Mouse (Mus musculus): Measurements from ENCODE around the gene Aes. TPM values are rescaled to one million over a fixed set of nuclear protein-coding genes. Genes with fewer than 3 reads are reported as not detected.

Aes gene
- 650 and 761 TPM in 2 replicates for polyA plus RNA-seq (2015; fragmentation: Nextera tagmentation; extraction: Ambion mirVana)

DNA sequence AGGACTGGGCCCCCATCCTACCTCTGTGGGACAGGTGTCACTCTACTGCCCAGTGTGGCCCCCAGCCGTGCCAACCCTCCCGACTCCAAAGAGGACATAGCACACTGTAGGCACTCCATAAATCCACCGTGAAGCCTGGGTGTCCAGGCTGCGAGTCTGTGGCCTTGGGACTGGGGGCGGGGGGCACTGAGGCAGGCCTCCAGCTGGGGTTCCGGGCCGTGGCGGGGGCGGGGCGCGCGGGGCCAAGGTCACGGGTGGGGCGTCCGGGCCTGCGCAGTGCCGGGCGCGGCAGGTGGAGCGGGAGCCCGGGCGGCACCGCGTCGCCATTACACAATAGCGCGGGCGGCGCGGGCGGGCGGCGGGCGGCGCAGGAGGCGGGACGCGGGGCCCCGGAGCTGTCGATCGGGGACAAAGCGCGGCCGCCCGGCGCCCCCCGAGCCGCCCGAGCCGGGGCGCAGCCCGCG lies at the start of gene Aes:
Aes (plus strand) TSS at position 326 of the 464 bp plus-strand sequence.
- no peaks in the 10 kb centered on the region for H3K9me3 ChIP-seq (replicated peaks)
- peak within 1 kb of the TSS; percentile 99 for H3K9ac ChIP-seq
- H3K27me3 ChIP-seq: no peaks in the 10 kb centered on the region
- H3K4me3 ChIP-seq: peak within 1 kb of the TSS; percentile 97
- H3K4me2 ChIP-seq: peak within 1 kb of the TSS; percentile 96
- H3K36me3 ChIP-seq: peaks cover 13% of the 10 kb centered on the region
- WGBS: 0% methylated on average over 31 of the region's 53 CpGs
- H3K4me1 ChIP-seq (replicated peaks): peaks cover 40% of the 10 kb centered on the region
- H3K27ac ChIP-seq: peak within 1 kb of the TSS; percentile 95
- peak; percentile 69 for ATAC-seq (replicated peaks; ENCODE audit: insufficient number of reproducible peaks, insufficient read depth, low FRiP score, low read depth)

DNA sequence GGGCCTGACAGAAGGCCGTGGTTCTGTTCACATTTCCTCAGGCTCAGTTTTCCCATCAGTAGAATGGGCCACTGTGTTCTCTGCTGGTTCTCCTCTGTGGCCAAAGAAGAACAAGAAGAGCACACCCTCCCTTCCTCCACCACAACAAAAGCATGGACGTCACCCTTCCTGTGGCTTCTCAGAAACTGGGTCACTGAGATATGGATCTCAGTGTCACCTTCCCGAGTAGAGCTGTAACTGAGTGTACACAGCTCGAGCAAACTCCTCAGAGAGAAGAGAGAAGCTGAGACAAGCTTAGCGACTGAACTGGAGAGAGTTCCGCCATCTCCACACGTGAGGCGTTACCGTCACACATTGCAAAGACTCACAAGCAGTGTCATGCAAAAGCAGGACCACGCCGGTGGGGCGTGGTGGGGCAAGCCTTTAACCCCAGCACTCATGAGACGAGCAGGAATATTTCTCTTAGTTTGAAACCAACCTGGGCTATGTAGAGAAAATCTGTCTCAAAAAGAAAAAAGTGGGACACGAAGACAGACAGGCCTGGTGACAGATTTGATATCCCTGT lies 49.0 kb upstream of the Aes start:
- 69% methylated on average over 14 of the region's 14 CpGs for WGBS
- H3K36me3 ChIP-seq: no peaks in the 10 kb centered on the region
- H3K4me1 ChIP-seq (replicated peaks): no peaks in the 10 kb centered on the region
- peaks cover 17% of the 10 kb centered on the region for H3K27me3 ChIP-seq
- no peak for ATAC-seq (replicated peaks; ENCODE audit: insufficient number of reproducible peaks, insufficient read depth, low FRiP score, low read depth)
- H3K4me3 ChIP-seq: no peak overlapping the region
- H3K27ac ChIP-seq: no peak overlapping the region
- H3K9ac ChIP-seq: no peak overlapping the region
- no peaks in the 10 kb centered on the region for H3K9me3 ChIP-seq (replicated peaks)
- no peak overlapping the region for H3K4me2 ChIP-seq

DNA sequence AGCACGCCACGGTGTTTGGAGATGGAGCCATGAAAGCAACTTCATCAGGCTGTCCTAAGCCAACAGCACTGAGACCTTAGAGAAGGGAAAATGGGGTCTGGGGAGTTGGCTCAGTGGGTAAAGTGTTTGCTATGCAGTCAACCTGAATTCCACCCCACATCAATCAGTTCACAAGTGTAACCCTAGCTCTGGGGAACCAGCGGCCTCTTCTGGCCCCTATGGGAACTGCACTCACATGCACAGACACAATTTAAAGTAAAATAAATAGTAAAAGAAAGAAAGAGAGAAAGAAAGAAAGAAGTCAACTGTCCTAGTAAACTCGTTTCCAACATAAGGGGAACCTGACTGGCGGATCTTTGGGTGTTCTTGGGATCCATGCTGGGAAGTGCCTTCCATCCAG lies 45.5 kb upstream of the Aes start:
- no peaks in the 10 kb centered on the region for H3K9me3 ChIP-seq (replicated peaks)
- no peak overlapping the region for H3K4me3 ChIP-seq
- no peak overlapping the region for H3K4me2 ChIP-seq
- H3K4me1 ChIP-seq (replicated peaks): no peaks in the 10 kb centered on the region
- H3K9ac ChIP-seq: no peak overlapping the region
- no peak for ATAC-seq (replicated peaks; ENCODE audit: insufficient number of reproducible peaks, insufficient read depth, low FRiP score, low read depth)
- H3K27me3 ChIP-seq: peaks cover 17% of the 10 kb centered on the region
- H3K27ac ChIP-seq: no peak overlapping the region
- WGBS: 79% methylated on average over 5 of the region's 5 CpGs
- no peaks in the 10 kb centered on the region for H3K36me3 ChIP-seq

DNA sequence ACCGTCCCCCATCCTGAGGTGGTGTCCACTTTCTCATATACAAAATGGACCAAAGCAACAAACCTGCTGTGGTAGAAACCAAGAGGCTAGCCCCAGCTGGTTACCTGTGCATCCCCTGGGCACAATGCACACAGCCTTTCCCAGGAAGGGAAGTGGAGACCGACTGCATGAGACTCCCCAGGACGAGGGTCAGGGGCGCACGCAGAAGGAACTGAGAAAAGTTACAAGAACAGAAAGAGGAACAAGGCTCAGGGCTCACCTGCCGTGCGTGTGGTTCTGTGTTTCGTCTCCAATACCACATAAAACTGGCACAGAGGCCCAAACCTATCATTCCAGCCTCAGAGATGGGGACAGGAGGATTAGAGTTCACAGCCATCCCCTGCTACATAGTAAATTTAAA lies 42.1 kb upstream of the Aes start:
- ATAC-seq (replicated peaks; ENCODE audit: insufficient number of reproducible peaks, insufficient read depth, low FRiP score, low read depth): no peak
- no peaks in the 10 kb centered on the region for H3K4me1 ChIP-seq (replicated peaks)
- WGBS: 69% methylated on average over 8 of the region's 8 CpGs
- H3K4me2 ChIP-seq: no peak overlapping the region
- H3K27ac ChIP-seq: no peak overlapping the region
- no peak overlapping the region for H3K9ac ChIP-seq
- H3K36me3 ChIP-seq: no peaks in the 10 kb centered on the region
- peaks cover 7% of the 10 kb centered on the region; the same call in 1 of the 2 replicates for H3K27me3 ChIP-seq
- H3K9me3 ChIP-seq (replicated peaks): no peaks in the 10 kb centered on the region
- H3K4me3 ChIP-seq: no peak overlapping the region

DNA sequence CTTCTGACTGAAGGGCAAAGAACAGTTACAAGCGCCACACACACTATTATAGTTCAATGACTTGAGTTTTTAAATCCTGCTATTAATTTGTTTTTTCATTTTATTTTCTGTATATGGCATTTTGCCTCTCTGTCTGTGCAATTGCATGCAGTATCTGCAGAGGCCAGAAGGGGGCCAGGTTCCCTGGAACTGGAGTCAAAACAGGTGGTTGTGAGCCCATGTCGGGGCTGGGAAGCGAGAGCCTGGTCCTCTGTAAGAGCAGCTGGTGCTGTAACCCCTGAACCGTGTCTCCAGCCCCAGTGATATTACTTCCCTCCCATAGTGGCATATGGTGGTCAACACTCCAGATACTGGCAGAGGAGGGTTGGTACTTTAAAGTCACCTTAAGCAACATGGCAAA lies 40.7 kb upstream of the Aes start:
- no peak overlapping the region for H3K4me3 ChIP-seq
- H3K9me3 ChIP-seq (replicated peaks): no peaks in the 10 kb centered on the region
- H3K27ac ChIP-seq: no peak overlapping the region
- H3K27me3 ChIP-seq: no peaks in the 10 kb centered on the region
- H3K36me3 ChIP-seq: no peaks in the 10 kb centered on the region
- ATAC-seq (replicated peaks; ENCODE audit: insufficient number of reproducible peaks, insufficient read depth, low FRiP score, low read depth): no peak
- peaks cover 3% of the 10 kb centered on the region; the same call in 1 of the 2 replicates for H3K4me1 ChIP-seq (replicated peaks)
- no peak overlapping the region for H3K4me2 ChIP-seq
- no peak overlapping the region for H3K9ac ChIP-seq
- 10% methylated on average over 4 of the region's 4 CpGs for WGBS

DNA sequence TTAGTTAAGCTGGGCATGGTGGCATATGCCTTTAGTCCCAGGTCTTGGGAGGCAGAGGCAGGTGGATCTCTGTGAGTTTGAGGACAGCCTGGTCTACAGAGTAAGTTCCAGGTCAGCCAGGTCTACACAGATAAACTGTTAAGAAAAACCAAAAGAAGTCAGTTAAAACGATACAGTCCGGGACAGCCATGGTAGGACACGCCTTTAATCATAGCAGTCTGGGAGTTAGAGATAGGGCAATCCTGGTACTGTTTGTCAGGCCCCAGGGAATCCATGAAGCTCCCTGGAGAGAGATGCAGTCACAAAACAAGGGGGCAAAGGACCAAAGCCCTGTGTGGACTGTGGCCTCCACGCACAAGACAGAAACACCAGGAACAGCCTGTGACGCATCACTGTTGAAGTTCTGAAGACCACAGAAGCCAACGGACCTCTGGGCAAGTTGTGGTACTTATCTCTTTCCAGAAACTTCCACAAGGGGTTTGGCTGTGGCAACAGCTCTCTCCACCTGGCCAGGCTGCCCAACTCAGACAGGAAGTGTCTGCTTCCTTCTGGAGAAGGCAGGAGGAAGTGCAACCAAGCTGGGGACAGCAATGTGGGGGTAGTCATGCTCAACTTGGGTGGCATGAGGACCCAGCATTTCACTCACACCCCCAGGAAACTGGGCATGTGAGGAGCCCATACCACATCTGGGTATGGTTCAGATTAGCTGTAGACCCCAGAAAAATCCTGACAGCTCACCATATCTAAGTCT lies 39.9 kb upstream of the Aes start:
- H3K27ac ChIP-seq: no peak overlapping the region
- H3K9ac ChIP-seq: no peak overlapping the region
- H3K4me1 ChIP-seq (replicated peaks): peaks cover 11% of the 10 kb centered on the region
- H3K27me3 ChIP-seq: no peaks in the 10 kb centered on the region
- no peak for ATAC-seq (replicated peaks; ENCODE audit: insufficient number of reproducible peaks, insufficient read depth, low FRiP score, low read depth)
- no peaks in the 10 kb centered on the region for H3K36me3 ChIP-seq
- H3K9me3 ChIP-seq (replicated peaks): no peaks in the 10 kb centered on the region
- no peak overlapping the region for H3K4me2 ChIP-seq
- 60% methylated on average over 6 of the region's 6 CpGs for WGBS
- H3K4me3 ChIP-seq: no peak overlapping the region

DNA sequence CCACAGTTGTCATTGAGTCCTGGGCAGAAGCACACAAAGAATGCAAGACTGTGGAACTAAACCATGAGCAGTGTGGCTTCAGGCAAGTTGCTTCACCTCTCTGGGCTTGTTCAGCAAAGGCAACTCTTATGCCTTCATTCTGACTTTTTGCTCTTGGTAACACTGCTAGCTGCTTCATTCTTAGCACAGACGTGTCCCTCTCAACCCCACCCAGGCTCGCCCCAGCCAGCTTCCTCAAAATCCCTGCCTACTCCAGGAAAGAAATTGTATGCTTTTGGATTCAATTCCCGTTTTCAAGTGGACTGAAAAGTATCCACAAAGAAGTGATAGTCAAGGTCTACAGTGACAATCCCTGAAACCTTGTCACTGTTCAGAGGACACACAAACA lies 39.3 kb upstream of the Aes start:
- H3K27me3 ChIP-seq: no peaks in the 10 kb centered on the region
- no peak overlapping the region for H3K9ac ChIP-seq
- H3K4me1 ChIP-seq (replicated peaks): peaks cover 14% of the 10 kb centered on the region
- 60% methylated on average over 3 of the region's 3 CpGs for WGBS
- no peak overlapping the region for H3K4me3 ChIP-seq
- ATAC-seq (replicated peaks; ENCODE audit: insufficient number of reproducible peaks, insufficient read depth, low FRiP score, low read depth): no peak
- H3K27ac ChIP-seq: no peak overlapping the region
- H3K9me3 ChIP-seq (replicated peaks): no peaks in the 10 kb centered on the region
- H3K4me2 ChIP-seq: no peak overlapping the region
- H3K36me3 ChIP-seq: no peaks in the 10 kb centered on the region

DNA sequence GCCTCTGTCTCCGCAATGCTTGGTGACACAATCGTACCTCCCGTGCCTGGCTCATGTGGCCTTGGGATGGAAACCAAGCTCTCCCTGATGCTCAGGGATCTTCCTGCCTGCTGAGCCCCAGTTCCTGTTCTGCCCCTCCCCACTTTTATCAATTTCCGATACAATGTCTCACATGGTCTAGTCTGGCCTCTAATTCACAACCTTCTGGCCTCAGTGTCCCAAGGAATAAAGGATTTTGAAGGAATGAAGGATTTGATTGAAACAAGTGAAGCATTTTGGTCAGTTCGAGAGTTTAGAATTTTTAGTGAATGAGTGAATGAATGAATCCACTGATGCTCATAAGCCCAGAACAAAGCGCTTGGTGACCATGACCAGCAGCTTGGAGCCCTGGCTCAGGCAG lies 36.1 kb upstream of the Aes start:
- no peaks in the 10 kb centered on the region for H3K9me3 ChIP-seq (replicated peaks)
- H3K4me1 ChIP-seq (replicated peaks): peaks cover 15% of the 10 kb centered on the region
- 61% methylated on average over 6 of the region's 6 CpGs for WGBS
- no peak overlapping the region for H3K9ac ChIP-seq
- no peaks in the 10 kb centered on the region for H3K36me3 ChIP-seq
- no peaks in the 10 kb centered on the region for H3K27me3 ChIP-seq
- H3K4me2 ChIP-seq: 0 out of 2 replicates have a peak overlapping the region, but pooled peaks have one; percentile 46
- 0 out of 2 replicates have a peak overlapping the region, but pooled peaks have one; percentile 15 for H3K4me3 ChIP-seq
- no peak for ATAC-seq (replicated peaks; ENCODE audit: insufficient number of reproducible peaks, insufficient read depth, low FRiP score, low read depth)
- H3K27ac ChIP-seq: no peak overlapping the region

DNA sequence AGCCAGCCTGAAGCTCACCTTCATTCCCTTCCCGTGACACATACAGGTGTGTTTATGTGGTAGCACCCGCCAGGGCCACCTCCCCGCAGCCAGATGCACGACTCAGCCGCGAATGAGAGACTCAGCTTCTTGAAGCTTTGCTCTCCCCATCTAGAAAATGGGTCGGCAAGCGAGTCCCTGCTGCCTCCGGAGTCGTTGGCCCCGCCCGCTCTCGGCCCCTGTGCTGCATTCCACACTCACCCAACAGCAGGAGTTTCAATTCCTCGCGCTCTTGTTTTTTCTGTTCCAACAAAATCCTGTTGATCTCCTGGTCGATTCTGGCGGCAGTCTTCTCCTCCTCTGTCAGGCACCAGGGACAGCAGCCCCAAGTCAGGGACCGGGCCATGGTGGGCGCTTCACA lies 35.7 kb upstream of the Aes start:
- Histone ChIP-seq H3K4me2 (peak overlapping the region; percentile 46), H3K9ac (no peak overlapping the region), H3K4me3 (peak overlapping the region; percentile 15), H3K4me1 (replicated peaks) (peaks cover 15% of the 10 kb centered on the region), H3K27me3 (no peaks in the 10 kb centered on the region), H3K36me3 (no peaks in the 10 kb centered on the region), H3K27ac (peak overlapping the region; percentile 21), H3K9me3 (replicated peaks) (no peaks in the 10 kb centered on the region)
- no peak for ATAC-seq (replicated peaks; ENCODE audit: insufficient number of reproducible peaks, insufficient read depth, low FRiP score, low read depth)
- WGBS: 13% methylated on average over 19 of the region's 19 CpGs

DNA sequence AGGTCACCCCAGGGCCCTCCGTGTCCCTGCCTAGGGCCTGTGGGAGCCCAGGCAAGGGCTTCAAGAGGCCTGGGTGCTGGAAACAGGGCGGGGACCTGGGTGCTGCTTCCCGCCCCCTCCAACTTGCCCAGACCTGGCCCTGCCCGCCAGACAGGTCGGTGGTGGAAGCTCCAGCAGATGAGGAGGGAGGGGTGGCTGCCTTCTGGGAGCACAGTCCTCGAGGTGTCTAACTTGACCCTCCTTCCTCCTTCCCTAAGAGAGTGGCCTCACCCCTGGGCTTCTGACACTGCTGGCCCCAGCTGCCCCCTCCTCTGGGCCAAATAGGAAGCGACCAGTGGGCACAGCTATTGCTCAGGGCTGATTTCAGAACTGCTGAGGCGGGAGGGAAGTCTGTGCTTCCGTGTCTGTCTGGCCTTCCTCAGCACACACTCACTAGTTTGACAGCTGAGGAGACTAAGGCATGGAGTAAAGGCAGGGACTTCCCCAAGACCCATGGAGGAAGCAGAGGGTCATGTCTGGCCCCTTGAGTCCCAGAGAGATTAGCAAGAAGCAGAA lies 35.2 kb upstream of the Aes start, which contains the start of gene Gna15:
Gna15 (minus strand) TSS at position 175 of the 555 bp plus-strand sequence.
- peaks cover 15% of the 10 kb centered on the region for H3K4me1 ChIP-seq (replicated peaks)
- H3K36me3 ChIP-seq: peaks cover 2% of the 10 kb centered on the region; the same call in 1 of the 2 replicates
- no peak within 1 kb of the TSS for H3K9ac ChIP-seq
- peak within 1 kb of the TSS; percentile 21 for H3K27ac ChIP-seq
- 17% methylated on average over 9 of the region's 9 CpGs for WGBS
- H3K4me2 ChIP-seq: peak within 1 kb of the TSS; percentile 46
- H3K27me3 ChIP-seq: no peaks in the 10 kb centered on the region
- ATAC-seq (replicated peaks; ENCODE audit: insufficient number of reproducible peaks, insufficient read depth, low FRiP score, low read depth): peak; percentile 45
- H3K4me3 ChIP-seq: peak within 1 kb of the TSS; percentile 15
- H3K9me3 ChIP-seq (replicated peaks): no peaks in the 10 kb centered on the region

DNA sequence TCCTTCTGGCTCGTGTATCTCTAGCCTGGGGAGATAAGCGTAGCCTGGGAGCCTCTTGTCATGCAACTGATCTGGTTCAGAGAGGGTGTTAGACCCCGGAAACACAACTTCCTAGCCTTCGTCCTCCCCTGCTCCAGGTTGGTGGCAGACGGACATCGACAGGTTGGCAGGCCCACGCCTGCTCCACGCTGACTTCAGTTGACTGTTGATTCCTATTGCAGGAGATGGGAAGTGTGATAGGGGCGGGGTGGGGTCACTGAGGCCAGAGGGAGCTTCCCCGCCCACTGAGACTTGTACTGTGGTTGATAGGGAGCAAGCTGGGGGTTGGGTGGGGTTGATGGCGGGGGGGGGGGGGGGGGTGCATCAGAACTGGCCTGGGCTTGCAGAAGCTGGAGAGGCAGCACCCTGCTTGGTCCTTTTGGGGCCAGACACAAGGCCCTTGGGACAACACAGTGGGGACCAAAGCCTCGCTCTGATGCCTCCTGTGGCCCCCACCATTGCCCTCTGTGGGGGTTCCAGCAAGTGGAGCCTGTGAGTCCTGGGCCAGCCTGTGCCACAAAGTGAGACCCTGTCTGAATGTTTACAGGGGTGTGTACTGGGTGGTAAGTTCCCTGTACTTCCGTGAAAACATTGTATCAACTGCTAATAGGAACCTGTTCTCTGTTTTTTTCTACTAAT lies 34.1 kb upstream of the Aes start:
- 45% methylated on average over 12 of the region's 13 CpGs for WGBS
- Histone ChIP-seq H3K27ac (no peak overlapping the region; the same call in 1 of the 2 replicates), H3K4me1 (replicated peaks) (peaks cover 15% of the 10 kb centered on the region), H3K4me3 (no peak overlapping the region), H3K9ac (no peak overlapping the region), H3K36me3 (peaks cover 12% of the 10 kb centered on the region; the same call in 1 of the 2 replicates), H3K4me2 (no peak overlapping the region), H3K9me3 (replicated peaks) (no peaks in the 10 kb centered on the region), H3K27me3 (no peaks in the 10 kb centered on the region)
- ATAC-seq (replicated peaks; ENCODE audit: insufficient number of reproducible peaks, insufficient read depth, low FRiP score, low read depth): no peak
